Mouse (Mus musculus): ENCODE measurements around the gene S100a6. TPM values are rescaled to one million over a fixed set of nuclear protein-coding genes. Genes with fewer than 3 reads are reported as not detected.

Gene S100a6
- polyA plus RNA-seq, 1 experiment from 2014 or later, result 18.7 TPM

- ATAC-seq (ENCODE audit: low read depth), result no peak
- Histone ChIP-seq H3K4me2 (ENCODE audit: low read depth, low read length) (no peak overlapping the region), H3K36me3 (ENCODE audit: control insufficient read depth, insufficient read depth) (no peaks in the 10 kb centered on the region), H3K4me3 (ENCODE audit: low read depth, low read length) (no peak overlapping the region), H3K9me3 (replicated peaks; ENCODE audit: control insufficient read depth, low read length) (no peaks in the 10 kb centered on the region), H3K27ac (ENCODE audit: low read length) (no peak overlapping the region), H3K4me1 (ENCODE audit: control insufficient read depth, low read depth, low read length) (no peaks in the 10 kb centered on the region), H3K27me3 (ENCODE audit: control insufficient read depth, insufficient read depth, low read depth, low read length) (no peaks in the 10 kb centered on the region), H3K9ac (ENCODE audit: low read depth, low read length) (no peak overlapping the region)
- WGBS (ENCODE audit: insufficient replicate concordance), result 66% methylated on average over 2 of the region's 2 CpGs
Observed at GRCm38 (mm10) chr3:90605736-90606135, 6.9 kb upstream of the S100a6 start.

- no peak overlapping the region for H3K4me3 ChIP-seq (ENCODE audit: low read depth, low read length)
- H3K9me3 ChIP-seq (replicated peaks; ENCODE audit: control insufficient read depth, low read length), result no peaks in the 10 kb centered on the region
- no peaks in the 10 kb centered on the region for H3K4me1 ChIP-seq (ENCODE audit: control insufficient read depth, low read depth, low read length)
- no peaks in the 10 kb centered on the region for H3K27me3 ChIP-seq (ENCODE audit: control insufficient read depth, insufficient read depth, low read depth, low read length)
- H3K9ac ChIP-seq (ENCODE audit: low read depth, low read length), result no peak overlapping the region
- WGBS (ENCODE audit: insufficient replicate concordance), result 68% methylated on average over 6 of the region's 6 CpGs
- H3K27ac ChIP-seq (ENCODE audit: low read length), result no peak overlapping the region
- no peak for ATAC-seq (ENCODE audit: low read depth)
- no peaks in the 10 kb centered on the region for H3K36me3 ChIP-seq (ENCODE audit: control insufficient read depth, insufficient read depth)
- no peak overlapping the region for H3K4me2 ChIP-seq (ENCODE audit: low read depth, low read length)
Observed at GRCm38 (mm10) chr3:90606185-90606584, 6.5 kb upstream of the S100a6 start.

- no peaks in the 10 kb centered on the region for H3K4me1 ChIP-seq (ENCODE audit: control insufficient read depth, low read depth, low read length)
- no peak for ATAC-seq (ENCODE audit: low read depth)
- 60% methylated on average over 3 of the region's 3 CpGs for WGBS (ENCODE audit: insufficient replicate concordance)
- H3K36me3 ChIP-seq (ENCODE audit: control insufficient read depth, insufficient read depth), result no peaks in the 10 kb centered on the region
- H3K27ac ChIP-seq (ENCODE audit: low read length), result no peak overlapping the region
- no peak overlapping the region for H3K4me2 ChIP-seq (ENCODE audit: low read depth, low read length)
- H3K4me3 ChIP-seq (ENCODE audit: low read depth, low read length), result no peak overlapping the region
- no peak overlapping the region for H3K9ac ChIP-seq (ENCODE audit: low read depth, low read length)
- H3K27me3 ChIP-seq (ENCODE audit: control insufficient read depth, insufficient read depth, low read depth, low read length), result no peaks in the 10 kb centered on the region
- no peaks in the 10 kb centered on the region for H3K9me3 ChIP-seq (replicated peaks; ENCODE audit: control insufficient read depth, low read length)
Observed at GRCm38 (mm10) chr3:90607361-90607760, 5.3 kb upstream of the S100a6 start.

- no peak for ATAC-seq (ENCODE audit: low read depth)
- no peaks in the 10 kb centered on the region for H3K9me3 ChIP-seq (replicated peaks; ENCODE audit: control insufficient read depth, low read length)
- H3K36me3 ChIP-seq (ENCODE audit: control insufficient read depth, insufficient read depth), result no peaks in the 10 kb centered on the region
- no peak within 1 kb of the TSS for H3K9ac ChIP-seq (ENCODE audit: low read depth, low read length)
- H3K4me3 ChIP-seq (ENCODE audit: low read depth, low read length), result no peak within 1 kb of the TSS
- H3K4me2 ChIP-seq (ENCODE audit: low read depth, low read length), result no peak within 1 kb of the TSS
- H3K27ac ChIP-seq (ENCODE audit: low read length), result no peak within 1 kb of the TSS
- 29% methylated on average over 3 of the region's 3 CpGs for WGBS (ENCODE audit: insufficient replicate concordance)
- peaks cover 4% of the 10 kb centered on the region for H3K4me1 ChIP-seq (ENCODE audit: control insufficient read depth, low read depth, low read length)
- peaks cover 2% of the 10 kb centered on the region; the same call in 1 of the 2 replicates for H3K27me3 ChIP-seq (ENCODE audit: control insufficient read depth, insufficient read depth, low read depth, low read length)
Observed at GRCm38 (mm10) chr3:90608223-90608622, 4.5 kb upstream of the S100a6 start, which contains the start of gene S100a5. TSS of gene S100a5 (plus strand) at chr3:90608523.

GRCm38 (mm10) chr3:90609102-90609501 lies 3.6 kb upstream of the S100a6 start:
- Histone ChIP-seq H3K27me3 (ENCODE audit: control insufficient read depth, insufficient read depth, low read depth, low read length) (peaks cover 4% of the 10 kb centered on the region; the same call in 1 of the 2 replicates), H3K27ac (ENCODE audit: low read length) (no peak overlapping the region), H3K4me1 (ENCODE audit: control insufficient read depth, low read depth, low read length) (peaks cover 4% of the 10 kb centered on the region), H3K4me3 (ENCODE audit: low read depth, low read length) (no peak overlapping the region), H3K9me3 (replicated peaks; ENCODE audit: control insufficient read depth, low read length) (no peaks in the 10 kb centered on the region), H3K4me2 (ENCODE audit: low read depth, low read length) (no peak overlapping the region), H3K9ac (ENCODE audit: low read depth, low read length) (no peak overlapping the region), H3K36me3 (ENCODE audit: control insufficient read depth, insufficient read depth) (no peaks in the 10 kb centered on the region)
- no peak for ATAC-seq (ENCODE audit: low read depth)

GRCm38 (mm10) chr3:90611494-90611893 lies 1.2 kb upstream of the S100a6 start:
- no peak for ATAC-seq (ENCODE audit: low read depth)
- Histone ChIP-seq H3K4me1 (ENCODE audit: control insufficient read depth, low read depth, low read length) (peaks cover 4% of the 10 kb centered on the region), H3K27me3 (ENCODE audit: control insufficient read depth, insufficient read depth, low read depth, low read length) (peaks cover 4% of the 10 kb centered on the region; the same call in 1 of the 2 replicates), H3K9me3 (replicated peaks; ENCODE audit: control insufficient read depth, low read length) (no peaks in the 10 kb centered on the region), H3K4me3 (ENCODE audit: low read depth, low read length) (no peak overlapping the region), H3K36me3 (ENCODE audit: control insufficient read depth, insufficient read depth) (no peaks in the 10 kb centered on the region), H3K9ac (ENCODE audit: low read depth, low read length) (no peak overlapping the region), H3K27ac (ENCODE audit: low read length) (no peak overlapping the region), H3K4me2 (ENCODE audit: low read depth, low read length) (no peak overlapping the region)
- WGBS (ENCODE audit: insufficient replicate concordance), result 71% methylated on average over 3 of the region's 3 CpGs

GRCm38 (mm10) chr3:90612061-90612460 lies 621 bp upstream of the S100a6 start:
- H3K4me3 ChIP-seq (ENCODE audit: low read depth, low read length), result no peak overlapping the region
- H3K36me3 ChIP-seq (ENCODE audit: control insufficient read depth, insufficient read depth), result no peaks in the 10 kb centered on the region
- 23% methylated on average over 4 of the region's 4 CpGs for WGBS (ENCODE audit: insufficient replicate concordance)
- H3K9ac ChIP-seq (ENCODE audit: low read depth, low read length), result no peak overlapping the region
- H3K9me3 ChIP-seq (replicated peaks; ENCODE audit: control insufficient read depth, low read length), result no peaks in the 10 kb centered on the region
- no peak for ATAC-seq (ENCODE audit: low read depth)
- no peak overlapping the region for H3K27ac ChIP-seq (ENCODE audit: low read length)
- peaks cover 4% of the 10 kb centered on the region; the same call in 1 of the 2 replicates for H3K27me3 ChIP-seq (ENCODE audit: control insufficient read depth, insufficient read depth, low read depth, low read length)
- peaks cover 4% of the 10 kb centered on the region for H3K4me1 ChIP-seq (ENCODE audit: control insufficient read depth, low read depth, low read length)
- H3K4me2 ChIP-seq (ENCODE audit: low read depth, low read length), result no peak overlapping the region

GRCm38 (mm10) chr3:90613461-90614147 lies 922 bp downstream of the S100a6 start:
- H3K4me2 ChIP-seq (ENCODE audit: low read depth, low read length), result peak overlapping the region; percentile 36; the same call in 1 of the 2 replicates
- 27% methylated on average over 7 of the region's 7 CpGs for WGBS (ENCODE audit: insufficient replicate concordance)
- H3K36me3 ChIP-seq (ENCODE audit: control insufficient read depth, insufficient read depth), result no peaks in the 10 kb centered on the region
- H3K27ac ChIP-seq (ENCODE audit: low read length), result no peak overlapping the region
- H3K9ac ChIP-seq (ENCODE audit: low read depth, low read length), result no peak overlapping the region
- peaks cover 4% of the 10 kb centered on the region for H3K4me1 ChIP-seq (ENCODE audit: control insufficient read depth, low read depth, low read length)
- H3K4me3 ChIP-seq (ENCODE audit: low read depth, low read length), result peak overlapping the region; percentile 25
- peaks cover 4% of the 10 kb centered on the region; the same call in 1 of the 2 replicates for H3K27me3 ChIP-seq (ENCODE audit: control insufficient read depth, insufficient read depth, low read depth, low read length)
- no peak for ATAC-seq (ENCODE audit: low read depth)
- no peaks in the 10 kb centered on the region for H3K9me3 ChIP-seq (replicated peaks; ENCODE audit: control insufficient read depth, low read length)

- peaks cover 4% of the 10 kb centered on the region for H3K4me1 ChIP-seq (ENCODE audit: control insufficient read depth, low read depth, low read length)
- no peaks in the 10 kb centered on the region for H3K9me3 ChIP-seq (replicated peaks; ENCODE audit: control insufficient read depth, low read length)
- H3K4me2 ChIP-seq (ENCODE audit: low read depth, low read length), result no peak overlapping the region
- no peak overlapping the region for H3K9ac ChIP-seq (ENCODE audit: low read depth, low read length)
- H3K36me3 ChIP-seq (ENCODE audit: control insufficient read depth, insufficient read depth), result no peaks in the 10 kb centered on the region
- WGBS (ENCODE audit: insufficient replicate concordance), result 59% methylated on average over 6 of the region's 6 CpGs
- no peak overlapping the region for H3K4me3 ChIP-seq (ENCODE audit: low read depth, low read length)
- ATAC-seq (ENCODE audit: low read depth), result no peak
- peaks cover 4% of the 10 kb centered on the region; the same call in 1 of the 2 replicates for H3K27me3 ChIP-seq (ENCODE audit: control insufficient read depth, insufficient read depth, low read depth, low read length)
- no peak overlapping the region for H3K27ac ChIP-seq (ENCODE audit: low read length)
Observed at GRCm38 (mm10) chr3:90614148-90614530, 1.5 kb downstream of the S100a6 start.
